Mouse (Mus musculus) B cell, adult (primary cell): ENCODE results near the gene Smim26. TPM values are rescaled to one million over a fixed set of nuclear protein-coding genes. Genes with fewer than 3 reads are reported as not detected.

Experiments used
- total RNA-seq: library from RNA; stranded (reverse); gene quantifications from 4 replicates; pipeline ENCODE4 v1.2.4, GENCODE M21; 2023; ENCODE audit not compliant: inconsistent age

The Smim26 gene
- total RNA-seq = 14.6 to 19.9 TPM (median 16.2 TPM) in 4 replicates

GRCm38 (mm10) chr2:144593951-144594651, at the start of gene Smim26:
Smim26 (plus strand) TSS chr2:144594054.

DNA sequence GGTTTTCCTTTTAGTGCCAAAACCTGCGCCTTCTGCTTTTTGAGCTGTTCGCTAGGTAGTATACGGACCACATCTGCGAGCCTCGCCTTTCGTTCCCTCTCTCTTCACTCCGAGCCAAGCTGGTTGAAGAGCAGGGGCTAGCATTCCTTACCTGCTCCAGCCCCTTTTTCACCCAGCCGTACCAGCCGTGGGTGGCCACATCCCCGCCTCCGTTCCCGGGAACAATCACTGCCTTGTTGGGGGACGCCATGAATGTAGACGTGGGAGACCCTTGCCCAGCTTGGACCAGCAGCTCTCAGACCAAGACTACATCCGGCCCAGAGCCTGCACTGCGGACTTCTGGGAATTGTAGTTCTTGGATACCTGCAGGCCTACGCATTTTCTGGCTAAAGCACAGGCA, 43.3 kb upstream of the Smim26 start, which contains the start of gene Rbbp9:
TSS of gene Rbbp9 (minus strand) at position 341 of the 400 bp plus-strand sequence.

DNA sequence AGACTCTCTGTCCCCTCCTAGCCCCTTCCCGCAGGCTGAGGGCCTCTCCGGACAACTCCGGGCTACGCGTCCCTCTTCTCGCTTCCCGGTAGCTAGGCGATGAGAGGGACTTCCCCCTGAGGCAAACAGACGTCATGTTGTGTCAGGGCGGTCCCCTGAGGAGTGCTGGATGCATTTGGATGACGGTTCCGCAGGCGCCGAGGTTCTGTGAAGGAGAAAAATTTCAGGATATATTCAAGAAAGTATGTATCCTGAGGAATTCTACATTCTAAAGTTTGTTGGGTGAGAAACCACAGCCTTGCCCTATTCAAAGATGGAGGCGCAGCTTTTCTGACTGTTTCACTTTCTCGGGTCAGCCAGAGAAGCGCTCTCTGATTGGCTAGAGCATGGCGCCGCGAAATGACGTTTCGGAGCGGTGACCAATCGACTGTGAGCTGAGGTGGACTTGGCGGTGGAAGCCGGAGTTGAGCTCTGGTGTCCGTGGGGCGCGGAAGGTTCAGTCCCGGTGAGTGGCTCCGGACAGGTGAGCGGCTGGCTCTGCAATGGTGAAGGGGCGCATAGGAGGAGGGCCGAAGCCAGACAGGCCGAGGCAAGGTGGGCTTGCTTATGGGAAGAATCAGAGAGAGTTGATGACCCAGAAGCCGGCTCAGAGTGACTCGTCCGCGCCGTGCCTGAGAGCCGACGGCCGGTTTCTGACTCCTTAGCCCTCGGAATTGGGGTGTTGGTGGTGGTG, 37.9 kb upstream of the Smim26 start, which contains the start of gene Sec23b:
TSS of gene Sec23b (plus strand) at position 410 of the 733 bp plus-strand sequence.

DNA sequence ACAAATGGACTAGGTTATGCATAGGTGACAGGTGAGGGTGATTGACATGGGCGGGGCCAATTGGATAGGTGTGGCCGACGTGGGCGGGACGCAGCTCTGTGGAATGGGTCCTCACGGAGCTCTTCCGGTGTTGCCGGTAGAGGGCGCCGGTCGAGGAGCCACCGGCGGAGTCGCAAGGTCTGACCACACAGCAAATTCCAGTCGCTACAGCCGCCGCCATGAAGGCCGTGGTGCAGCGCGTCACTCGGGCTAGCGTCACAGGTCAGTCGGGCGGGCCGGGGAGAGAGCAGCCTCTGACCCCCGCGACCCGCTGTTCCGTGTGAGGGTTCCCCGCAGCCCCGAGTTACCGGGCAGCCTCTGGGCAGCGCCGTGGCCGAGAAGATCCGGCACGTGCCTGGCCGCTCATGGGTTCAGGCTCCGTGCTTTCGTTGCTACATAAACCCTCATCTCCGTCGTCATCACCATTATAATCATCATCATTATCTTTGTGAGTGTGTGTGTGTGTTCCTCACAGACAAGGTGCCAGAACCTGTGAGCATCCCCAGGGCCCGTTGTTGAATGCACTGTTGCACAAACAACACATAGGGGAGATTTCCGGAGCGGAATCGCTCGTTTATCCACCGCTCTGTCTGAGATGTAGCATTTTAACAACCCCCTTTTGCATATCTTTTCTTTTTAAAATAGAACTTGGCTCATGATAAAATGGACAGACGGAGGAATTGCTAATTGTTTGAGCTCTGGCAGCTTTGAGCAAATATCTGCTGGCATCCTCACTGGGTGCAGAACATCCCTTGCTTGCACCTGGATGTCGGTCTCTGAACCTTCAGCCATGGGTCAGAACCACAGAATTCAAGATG, 6.2 kb downstream of the Smim26 start, which contains the start of gene Dtd1:
TSS of gene Dtd1 (plus strand) at position 67 of the 857 bp plus-strand sequence.

Other genes with a start within 250 kb of the Smim26 start
- gene Kat14, start 225.1 kb upstream of the Smim26 start, total RNA-seq = 33.0 to 46.9 TPM (median 37.0 TPM) in 4 replicates
- 1.2 to 6.3 TPM (median 4.0 TPM) in 4 replicates for gene Pet117, start 225.1 kb upstream of the Smim26 start, total RNA-seq
- gene Dzank1, start 66.6 kb upstream of the Smim26 start, total RNA-seq = 0.12 to 0.87 TPM (median 0.87 TPM) in 3 of 4 replicates, not detected in the other
- 35.6 to 45.1 TPM (median 41.7 TPM) in 4 replicates for gene Polr3f, start 66.3 kb upstream of the Smim26 start, total RNA-seq
- 3.3 to 5.2 TPM (median 4.2 TPM) in 4 replicates for gene Rbbp9, start 43.2 kb upstream of the Smim26 start, total RNA-seq
- 55.9 to 67.0 TPM (median 62.8 TPM) in 4 replicates for gene Sec23b, start 37.8 kb upstream of the Smim26 start, total RNA-seq
- gene Dtd1, start 5.8 kb downstream of the Smim26 start, total RNA-seq = 16.3 to 20.1 TPM (median 19.8 TPM) in 4 replicates
- not detected in 4 replicates for gene Scp2d1, start 229.6 kb downstream of the Smim26 start, total RNA-seq